Mouse (Mus musculus): ENCODE measurements around the gene Ubxn7. TPM values are rescaled to one million over a fixed set of nuclear protein-coding genes. Genes with fewer than 3 reads are reported as not detected.
"Not testable (repeated sequence)": the region's sequence is repeated elsewhere in the genome, so short reads cannot be mapped to it uniquely, and the experiment has no call there.

The Ubxn7 gene
- 10 to 100 TPM; 52.5 to 55.7 TPM for total RNA-seq (2021)
- long read RNA-seq, experiment 1, full-length matches to known transcripts: 4 of 7 reads
- long read RNA-seq, experiment 1, partial matches to known transcripts: 0 of 7 reads
- long read RNA-seq, experiment 1, other reads (novel, unspliced or antisense): 3 of 7 reads
- long read RNA-seq, experiment 2, full-length matches to known transcripts: 8 of 13 reads
- long read RNA-seq, experiment 2, partial matches to known transcripts: 1 of 13 reads
- long read RNA-seq, experiment 2, other reads (novel, unspliced or antisense): 4 of 13 reads

DNA sequence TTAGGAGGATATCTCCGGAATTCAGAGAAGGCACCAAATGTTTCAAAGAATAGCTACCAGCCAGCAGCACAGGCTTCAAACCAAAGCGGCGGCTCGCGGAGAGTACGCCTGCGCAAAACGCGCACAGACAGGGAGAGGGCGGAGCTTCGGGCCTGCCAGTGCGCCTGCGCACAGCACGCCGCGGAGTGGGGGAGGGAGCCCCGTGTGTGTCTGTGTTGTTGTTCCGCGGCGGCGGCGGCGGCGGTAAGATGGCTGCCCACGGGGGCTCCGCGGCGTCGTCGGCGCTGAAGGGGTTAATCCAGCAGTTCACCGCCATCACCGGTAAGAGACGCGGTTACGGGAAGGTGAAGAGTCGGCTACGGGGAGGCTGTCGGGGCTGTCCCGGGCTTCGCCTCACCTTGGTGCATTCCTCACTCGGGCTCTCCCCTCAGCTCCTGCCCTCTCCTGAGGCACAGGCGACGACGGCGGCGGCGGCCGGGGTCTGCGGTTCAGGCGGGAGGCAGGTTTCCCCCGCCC, at the start of gene Ubxn7:
Gene Ubxn7 (plus strand): TSS at position 218 of the 516 bp plus-strand sequence.
- DNase-seq (ENCODE audit: low spot score in 2 of 2): peak; percentile 98
- intact Hi-C loops (cut with DNase I): no loop called here

DNA sequence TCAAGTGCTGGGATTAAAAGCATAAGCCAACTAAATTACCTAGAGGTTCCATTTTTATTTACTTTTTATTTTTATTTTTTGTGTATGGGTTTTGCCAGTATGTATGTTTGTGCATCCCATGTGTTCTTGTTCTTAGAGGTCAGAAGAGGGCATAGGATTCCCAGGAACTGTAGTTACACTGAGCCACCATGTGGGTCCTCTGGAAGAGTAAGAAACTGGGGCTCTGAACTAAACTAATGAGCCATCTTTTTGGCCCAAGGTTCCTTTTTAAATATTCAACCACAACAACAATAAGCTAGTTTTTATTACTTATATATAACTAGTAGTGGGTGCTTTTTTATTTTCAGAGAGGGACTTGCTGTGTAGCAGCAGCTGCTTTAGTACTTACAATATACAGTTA, 49.4 kb upstream of the Ubxn7 start:
- intact Hi-C loops (cut with DNase I): no loop called here
- DNase-seq (ENCODE audit: low spot score in 2 of 2): no peak

DNA sequence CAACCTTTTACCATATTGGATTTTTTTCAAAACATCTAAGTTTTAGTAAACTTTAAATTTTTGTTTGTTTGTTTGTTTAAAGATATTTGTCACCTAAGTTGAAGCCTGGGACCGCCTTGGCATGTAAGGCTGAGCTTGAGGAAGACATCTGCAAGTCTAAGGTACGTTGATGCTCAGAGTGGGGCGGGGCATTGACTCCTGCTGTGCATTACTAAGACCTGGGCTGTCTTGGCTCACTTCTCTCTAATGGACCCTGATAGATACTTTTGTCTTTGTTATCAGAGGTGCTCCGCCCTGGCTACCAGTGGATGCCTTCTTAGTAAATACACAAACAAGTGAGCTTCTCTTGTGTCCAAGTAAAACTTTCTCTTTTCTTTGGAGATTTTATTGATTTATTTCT, 40.2 kb upstream of the Ubxn7 start:
- no peak for DNase-seq (ENCODE audit: low spot score in 2 of 2)
- intact Hi-C loops (cut with DNase I): no loop called here

DNA sequence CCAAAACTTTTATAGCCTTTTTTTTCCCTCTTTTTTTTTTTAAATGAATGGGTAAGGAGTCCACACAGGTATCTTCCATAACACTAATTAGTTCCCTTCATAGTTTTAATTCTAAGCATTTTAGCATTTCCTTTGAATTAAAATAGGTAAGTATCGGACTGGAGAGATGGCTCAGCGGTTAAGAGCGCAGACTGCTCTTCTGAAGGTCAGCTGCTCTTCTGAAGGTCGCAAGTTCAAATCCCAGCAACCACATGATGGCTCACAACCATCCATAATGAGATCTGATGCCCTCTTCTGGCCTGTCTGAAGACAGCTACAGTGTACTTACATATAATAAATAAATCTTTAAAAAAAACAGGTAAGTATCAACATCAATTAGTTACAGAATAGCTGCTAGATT, 32.4 kb upstream of the Ubxn7 start:
- intact Hi-C loops (cut with DNase I); DNase-seq (ENCODE audit: low spot score in 2 of 2): not testable (repeated sequence)

DNA sequence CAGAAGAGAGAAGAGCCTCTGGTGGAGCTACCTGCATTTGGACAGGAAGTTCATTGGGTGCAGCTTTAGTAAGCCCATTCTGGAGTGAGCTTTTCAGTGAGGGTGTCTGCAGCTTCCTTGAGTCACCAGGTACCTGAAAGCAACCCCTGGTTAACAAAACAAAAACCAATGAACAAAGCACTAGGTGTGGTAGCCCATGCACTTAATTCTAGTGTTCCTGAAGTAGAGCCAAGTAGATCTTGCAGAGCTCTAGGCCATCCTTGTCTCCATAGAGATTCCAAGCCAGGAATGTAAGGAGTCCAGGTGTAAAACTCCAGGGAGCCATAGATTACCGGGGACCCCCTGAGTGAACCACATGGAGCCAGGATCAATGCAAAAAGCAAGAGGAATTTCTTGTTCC, 29.0 kb upstream of the Ubxn7 start:
- intact Hi-C loops (cut with DNase I): no loop called here
- DNase-seq (ENCODE audit: low spot score in 2 of 2): no peak

DNA sequence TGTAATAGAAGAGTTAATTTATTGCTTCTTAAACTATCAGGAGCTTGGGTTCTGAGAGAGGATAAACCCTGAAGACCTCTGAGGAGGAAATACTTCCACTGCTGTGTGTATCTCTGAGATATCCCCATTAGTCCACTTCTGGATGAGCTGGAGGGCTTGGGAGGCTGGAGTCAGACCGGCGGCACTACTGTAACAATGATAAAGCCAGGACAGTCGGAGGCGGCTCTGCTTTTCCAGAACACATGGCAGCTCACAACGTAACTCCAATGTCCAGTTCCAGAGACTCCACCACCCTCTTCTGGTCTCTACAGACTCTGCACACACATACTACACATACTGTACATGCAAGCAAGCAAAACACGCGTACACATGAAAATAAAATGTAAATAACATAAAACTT, 28.2 kb upstream of the Ubxn7 start:
- intact Hi-C loops (cut with DNase I): no loop called here
- DNase-seq (ENCODE audit: low spot score in 2 of 2): no peak

DNA sequence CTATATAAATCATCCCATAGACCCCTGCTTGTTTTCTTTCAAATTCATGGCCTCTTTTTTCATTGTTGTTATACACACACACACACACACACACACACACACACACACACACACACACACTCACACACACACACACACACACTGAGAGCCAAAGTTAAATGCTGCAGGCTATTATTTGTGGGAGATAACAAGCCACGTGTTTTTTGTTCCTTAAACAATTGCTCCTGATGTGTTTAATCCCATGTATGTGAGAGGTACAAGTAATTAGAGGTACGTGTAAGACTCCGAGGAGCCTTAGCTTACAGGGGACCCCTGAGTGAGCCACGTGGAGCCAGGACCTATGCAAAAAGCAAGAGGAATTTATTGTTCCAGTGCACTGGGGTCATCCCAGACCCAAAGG, 20.1 kb upstream of the Ubxn7 start:
- DNase-seq (ENCODE audit: low spot score in 2 of 2): no peak
- intact Hi-C loops (cut with DNase I): no loop called here

DNA sequence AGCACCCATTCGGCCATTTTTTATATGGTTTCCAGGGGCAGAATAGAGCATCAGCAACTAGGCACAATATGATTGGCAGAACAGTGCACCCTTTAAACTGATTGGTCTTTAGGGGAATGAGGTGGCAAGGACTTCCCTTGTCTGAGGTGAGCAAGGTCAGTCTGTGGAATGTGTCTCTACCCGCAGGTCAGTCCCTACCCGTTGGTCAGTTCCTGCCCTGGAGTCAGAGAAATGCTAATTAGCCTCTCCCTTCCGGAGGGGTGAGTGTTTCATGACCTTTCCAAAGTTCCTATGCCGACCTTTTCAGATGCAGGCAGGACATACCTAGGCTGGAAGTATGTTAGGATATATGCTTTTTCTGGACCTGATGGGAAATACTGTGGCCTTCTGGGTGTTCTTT, 19.7 kb upstream of the Ubxn7 start:
- no peak for DNase-seq (ENCODE audit: low spot score in 2 of 2)
- intact Hi-C loops (cut with DNase I): no loop called here

DNA sequence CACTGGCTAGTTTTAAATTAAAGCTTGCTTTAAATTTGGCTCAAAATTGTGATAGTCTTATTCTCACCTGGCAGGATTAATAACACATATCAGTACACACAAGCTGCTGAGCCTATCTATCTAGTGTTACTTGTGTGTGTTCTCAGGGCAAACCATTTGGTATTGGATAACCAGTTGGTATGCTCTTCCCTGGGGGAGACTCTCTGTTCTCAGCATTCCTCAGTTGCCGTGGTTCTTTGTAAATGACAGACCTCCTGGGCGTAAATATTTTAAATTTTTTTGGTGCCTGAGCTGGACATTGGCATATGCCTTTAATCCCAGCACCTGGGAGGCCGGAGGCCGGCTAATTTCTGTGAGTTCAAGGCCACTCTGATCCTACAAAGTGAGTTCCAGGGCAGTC, 19.2 kb upstream of the Ubxn7 start:
- intact Hi-C loops (cut with DNase I): no loop called here
- no peak for DNase-seq (ENCODE audit: low spot score in 2 of 2)

DNA sequence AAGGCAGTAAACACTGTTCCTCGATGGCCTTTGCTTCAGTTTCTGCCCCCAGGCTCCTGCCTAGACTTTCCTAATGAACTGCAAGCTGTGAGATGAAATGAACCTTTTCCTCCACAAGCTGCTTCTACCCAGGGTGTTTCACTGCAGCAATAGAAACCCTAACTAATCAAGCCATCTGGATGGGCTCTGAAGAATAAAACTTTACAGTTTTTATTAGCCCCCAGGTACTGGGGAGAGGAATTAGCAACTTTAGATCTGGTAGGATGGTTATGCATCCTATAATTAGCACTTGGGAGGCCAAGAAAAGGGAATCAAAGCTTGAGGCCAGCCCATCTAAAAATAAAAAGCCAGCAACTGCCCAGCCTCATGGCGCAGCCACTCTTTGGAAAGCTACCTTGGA, 15.5 kb upstream of the Ubxn7 start:
- no peak for DNase-seq (ENCODE audit: low spot score in 2 of 2)
- intact Hi-C loops (cut with DNase I): no loop called here

DNA sequence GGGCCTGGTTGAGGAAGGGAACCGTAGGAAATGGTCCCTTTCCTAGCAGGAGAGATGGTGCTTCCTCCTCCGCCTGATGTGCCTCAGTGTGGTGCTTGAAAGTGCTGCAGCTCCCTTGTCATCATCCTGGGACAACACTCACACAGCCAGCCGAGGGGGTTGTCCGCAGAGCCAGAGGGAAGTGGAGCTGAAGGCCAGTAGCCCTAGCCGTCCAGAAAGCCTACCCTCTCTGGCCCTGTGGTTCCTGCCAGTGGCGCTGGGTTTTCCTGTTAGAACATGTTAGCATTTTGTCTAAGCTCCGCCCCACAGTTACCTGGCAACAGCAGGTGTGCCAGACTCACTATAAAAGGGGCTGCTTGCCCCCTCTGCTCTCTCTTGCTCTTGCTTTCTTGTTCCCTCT, 8.1 kb upstream of the Ubxn7 start:
- intact Hi-C loops (cut with DNase I): no loop called here

DNA sequence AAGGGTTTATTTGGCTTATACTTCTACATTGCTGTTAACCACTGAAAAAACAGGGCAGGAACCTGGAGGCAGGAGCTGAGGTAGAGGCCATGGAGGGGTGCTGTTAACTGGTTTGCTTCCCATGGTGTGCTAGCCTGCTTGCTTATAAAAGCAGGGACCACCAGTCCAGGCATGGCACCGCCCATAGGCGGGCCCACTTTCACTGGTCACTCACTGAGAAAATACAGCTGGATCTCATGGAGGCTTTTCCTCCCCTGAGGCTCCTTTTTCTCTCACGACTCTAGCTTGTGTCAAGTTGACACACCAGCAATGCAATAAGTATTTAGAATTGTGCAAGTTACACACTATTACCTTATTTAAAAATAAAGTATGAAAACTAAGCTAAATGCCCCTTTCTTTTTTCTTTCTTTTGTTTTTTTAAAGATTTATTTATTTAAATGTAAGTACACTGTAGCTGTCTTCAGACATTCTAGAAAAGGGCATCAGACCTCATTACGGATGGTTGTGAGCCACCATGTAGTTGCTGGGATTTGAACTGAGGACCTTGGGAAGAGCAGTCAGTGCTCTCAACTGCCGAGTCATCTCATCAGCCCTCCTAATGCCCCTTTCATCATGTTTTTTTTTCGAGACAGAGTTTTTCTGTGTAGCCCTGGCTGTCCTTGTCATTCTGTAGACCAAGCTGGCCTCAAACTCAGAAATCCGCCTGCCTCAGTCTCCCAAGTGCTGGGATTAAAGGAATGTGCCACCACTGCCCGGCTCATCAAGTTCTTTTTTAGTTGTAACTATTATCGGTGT, 984 bp upstream of the Ubxn7 start:
- intact Hi-C loops (cut with DNase I): no loop called here
- DNase-seq (ENCODE audit: low spot score in 2 of 2): no peak

More for the DNA sequence above, 8.1 kb upstream of the Ubxn7 start:
- DNase-seq (ENCODE audit: low spot score in 2 of 2): no peak

DNA sequence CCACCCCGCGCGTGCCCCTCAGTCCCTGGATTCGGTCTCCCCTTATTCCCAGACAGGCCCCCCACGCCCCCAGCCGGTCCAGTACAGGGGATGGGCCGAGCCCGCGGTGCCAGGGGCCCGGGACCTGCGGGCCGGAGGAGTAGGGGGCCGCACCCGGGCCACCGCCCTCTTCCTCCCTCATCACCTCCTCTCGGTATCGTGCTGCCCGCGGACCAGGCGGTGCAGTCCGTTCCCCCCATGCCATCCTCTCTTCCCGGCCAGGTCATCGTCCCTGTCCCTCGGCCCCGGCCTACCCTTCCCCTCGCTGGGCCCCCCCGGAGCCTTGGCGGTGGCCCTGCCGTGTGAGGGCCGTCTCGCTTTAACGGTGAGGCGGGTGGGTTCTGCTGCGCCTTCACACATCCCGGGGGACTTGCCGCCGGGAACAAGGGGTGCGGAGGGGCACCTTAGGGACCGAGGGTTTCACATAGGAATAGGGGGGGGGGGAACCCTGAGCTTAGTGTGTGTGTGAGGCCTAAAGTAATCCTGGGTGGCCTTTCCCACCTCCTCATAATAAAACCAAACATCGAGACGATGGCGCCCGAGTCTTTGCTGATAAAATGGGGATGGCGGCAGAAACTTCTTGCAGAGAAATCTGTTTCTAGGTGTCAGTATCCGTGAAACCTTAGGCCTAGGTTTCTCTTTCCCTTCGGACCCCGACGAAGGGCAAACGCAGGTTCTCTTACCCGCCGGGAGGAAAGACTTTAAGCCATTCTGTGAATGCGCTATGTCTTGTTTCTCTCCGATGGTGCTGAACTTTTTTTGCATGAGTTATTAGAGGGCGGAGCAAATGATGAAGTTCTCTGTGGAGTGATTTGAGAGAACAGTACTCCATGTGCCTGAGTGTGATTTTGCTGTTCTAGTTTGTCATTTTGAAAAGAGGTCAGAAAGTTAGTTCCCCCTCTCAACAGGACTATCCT, 777 bp downstream of the Ubxn7 start:
- intact Hi-C loops (cut with DNase I): no loop called here

DNA sequence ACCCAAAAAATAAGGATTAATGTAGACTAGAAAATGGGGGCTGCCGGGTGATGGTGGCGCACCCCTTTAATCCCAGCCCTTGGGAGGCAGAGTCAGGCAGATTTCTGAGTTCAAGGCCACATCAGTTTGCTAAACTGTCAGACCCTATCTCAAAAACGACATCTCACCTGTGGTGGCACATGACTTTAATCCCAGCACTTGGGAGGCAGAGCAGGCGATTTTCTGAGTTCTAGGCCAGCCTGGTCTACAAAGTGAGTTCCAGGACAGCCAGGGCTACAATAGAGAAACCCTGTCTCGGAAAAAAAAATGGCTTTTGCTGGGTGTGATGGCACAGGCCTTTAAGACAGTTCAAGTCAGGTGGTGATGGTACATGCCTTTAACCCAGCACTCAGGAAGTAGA, 3.1 kb downstream of the Ubxn7 start:
- DNase-seq (ENCODE audit: low spot score in 2 of 2): no peak
- intact Hi-C loops (cut with DNase I): no loop called here

More for the DNA sequence above, 777 bp downstream of the Ubxn7 start:
- DNase-seq (ENCODE audit: low spot score in 2 of 2): peak; percentile 15 to 21

DNA sequence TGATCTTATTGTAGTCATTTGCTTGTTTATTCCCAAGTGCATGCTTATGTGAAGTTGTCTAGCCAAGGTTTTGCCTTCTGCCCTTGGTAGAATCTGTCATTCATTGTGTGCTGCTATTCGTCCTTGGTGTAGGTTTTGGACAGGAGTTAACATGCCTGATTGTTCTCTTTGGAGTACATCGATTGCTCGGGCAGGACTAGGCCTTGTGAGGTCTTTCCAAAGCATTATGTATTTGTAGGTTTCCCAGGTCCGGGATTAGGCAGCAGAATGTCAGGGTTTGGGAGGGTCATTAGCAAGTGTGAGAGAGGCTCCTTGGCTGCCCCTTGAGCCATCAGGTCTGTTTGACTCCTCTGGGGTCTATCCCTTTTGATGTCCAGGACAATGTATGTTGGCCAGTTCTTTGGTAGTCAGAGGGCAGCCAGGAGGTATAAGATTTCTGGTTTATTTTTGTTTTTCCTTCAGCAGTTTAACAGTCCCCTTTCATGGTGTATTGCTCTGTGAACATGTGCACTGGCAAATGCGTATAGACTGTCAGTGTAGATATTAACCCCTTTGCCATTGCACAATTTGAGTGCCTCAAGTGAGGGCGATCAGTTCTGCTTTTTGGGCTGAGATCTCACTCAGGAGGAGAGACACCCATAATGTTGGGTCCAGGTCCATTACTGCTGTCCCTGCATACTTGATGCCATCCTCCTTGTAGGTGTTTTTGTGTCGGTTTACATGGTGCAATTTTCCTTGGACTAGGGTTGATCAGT, 4.1 kb downstream of the Ubxn7 start:
- intact Hi-C loops (cut with DNase I): no loop called here
- no peak for DNase-seq (ENCODE audit: low spot score in 2 of 2)

DNA sequence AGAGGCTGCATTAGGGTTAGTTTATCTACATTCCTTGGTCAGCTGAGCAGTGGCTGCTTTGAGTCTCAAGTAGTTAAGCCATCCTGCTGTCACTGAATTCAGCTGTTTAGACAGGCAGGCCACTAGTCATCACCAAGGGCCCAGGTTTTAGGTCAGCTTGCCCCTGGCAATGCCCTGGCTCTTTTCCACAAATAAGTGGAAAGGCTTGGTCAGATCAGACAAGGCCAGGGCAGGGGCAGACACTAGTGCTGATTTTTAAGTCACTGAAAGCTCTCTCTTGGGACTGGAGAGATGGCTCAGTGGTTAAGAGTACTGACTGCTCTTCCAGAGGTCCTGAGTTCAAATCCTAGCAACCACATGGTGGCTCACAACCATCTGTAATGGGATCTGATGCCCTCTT, 4.9 kb downstream of the Ubxn7 start:
- intact Hi-C loops (cut with DNase I): no loop called here
- no peak for DNase-seq (ENCODE audit: low spot score in 2 of 2)

DNA sequence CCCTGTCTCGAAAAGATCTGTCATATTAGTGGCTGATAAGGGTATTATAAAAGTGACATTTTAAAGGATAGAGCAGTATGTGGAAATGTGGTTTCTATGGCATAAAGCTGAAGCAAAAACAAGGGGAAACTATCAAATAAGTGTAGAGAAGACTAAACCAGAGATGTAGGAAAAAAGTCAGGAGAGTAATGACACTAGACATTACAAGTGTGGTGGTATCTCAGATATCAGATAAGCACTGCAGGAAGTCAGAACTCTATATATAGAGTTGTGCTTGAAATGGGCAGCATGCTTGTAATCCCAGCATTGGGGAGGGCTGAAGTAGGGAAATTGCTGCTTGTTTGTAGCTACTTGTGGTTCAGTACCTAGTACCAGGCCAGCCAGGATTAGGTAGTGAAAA, 8.4 kb downstream of the Ubxn7 start:
- intact Hi-C loops (cut with DNase I): no loop called here
- no peak for DNase-seq (ENCODE audit: low spot score in 2 of 2)

DNA sequence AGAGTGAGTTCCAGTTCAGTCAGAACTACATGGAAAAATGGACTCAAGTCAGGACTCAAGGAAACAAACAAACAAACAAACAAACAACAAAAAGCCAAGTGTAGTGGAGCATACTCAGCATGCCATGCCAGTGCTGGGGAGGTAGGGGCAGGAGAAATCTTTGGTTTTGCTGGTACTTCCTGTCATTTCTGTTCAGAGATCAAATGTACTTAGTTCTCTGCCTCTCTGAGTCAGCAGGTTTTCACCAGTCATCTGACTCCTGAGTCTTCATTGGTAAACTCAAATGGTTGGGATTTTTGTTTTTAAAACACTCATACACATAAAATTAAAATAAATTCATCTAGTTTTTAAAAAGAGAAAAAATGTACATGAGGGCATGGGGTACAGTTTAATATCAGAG, 13.5 kb downstream of the Ubxn7 start:
- no peak for DNase-seq (ENCODE audit: low spot score in 2 of 2)
- intact Hi-C loops (cut with DNase I): no loop called here

DNA sequence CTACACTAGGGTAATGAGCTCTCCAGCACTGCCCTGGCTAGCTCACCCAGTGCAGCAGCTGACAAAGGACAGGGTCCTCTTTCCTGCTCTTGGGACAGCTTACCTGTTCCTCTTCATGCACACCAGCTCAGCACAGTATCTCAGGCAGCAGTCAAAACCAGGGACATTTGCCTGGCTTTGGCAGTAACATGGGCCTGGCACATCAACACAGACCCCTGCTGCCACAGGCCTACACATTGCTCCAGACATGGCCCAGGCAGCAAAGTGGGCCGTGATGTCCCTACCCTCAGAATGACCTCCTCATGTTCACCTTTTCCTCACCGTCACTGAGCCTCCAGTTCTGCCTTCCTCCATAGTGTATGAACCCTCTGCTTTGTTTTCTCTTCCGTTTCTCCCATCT, 18.7 kb downstream of the Ubxn7 start:
- intact Hi-C loops (cut with DNase I): loop anchor here (5.0 kb wide), 1 partner anchor 62 kb away; no protein-coding TSS in a partner anchor
- DNase-seq (ENCODE audit: low spot score in 2 of 2): no peak

All from left cerebral cortex, postnatal 14 days (tissue).